Mouse (Mus musculus): Measurements from ENCODE around the gene Zfp184. TPM values are rescaled to one million over a fixed set of nuclear protein-coding genes. Genes with fewer than 3 reads are reported as not detected.

Zfp184 gene
- polyA plus RNA-seq, 1 experiment: 0.95 TPM

DNA sequence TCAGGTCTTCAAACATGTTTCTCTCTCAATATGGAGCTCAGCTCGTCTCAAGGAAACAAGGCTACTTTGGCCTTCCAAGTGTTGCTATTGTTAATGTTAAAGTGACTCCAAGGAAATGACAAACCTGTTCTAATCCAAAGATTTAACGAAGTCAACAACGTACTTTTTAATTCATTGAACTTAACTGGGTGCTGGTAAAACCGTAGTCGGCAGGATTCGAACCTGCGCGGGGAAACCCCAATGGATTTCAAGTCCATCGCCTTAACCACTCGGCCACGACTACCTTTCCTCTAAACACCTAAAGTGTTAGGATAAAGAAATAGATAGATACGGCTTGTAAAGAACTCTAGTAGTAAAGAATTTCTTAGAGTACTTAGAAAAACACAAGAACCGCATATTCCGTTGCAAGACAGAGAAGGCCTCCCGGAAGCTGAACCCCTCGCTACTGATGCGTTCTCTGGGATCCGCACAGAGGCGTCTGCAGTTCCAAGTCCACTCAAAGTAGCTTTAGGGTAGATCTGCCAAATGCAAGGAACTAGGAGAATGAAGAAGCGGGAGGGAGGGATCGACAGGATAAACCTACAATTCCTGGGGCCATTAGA, 20.1 kb upstream of the Zfp184 start:
- H3K27ac ChIP-seq (ENCODE audit: insufficient read depth, low read length): no peak overlapping the region
- no peaks in the 10 kb centered on the region for H3K4me1 ChIP-seq (ENCODE audit: control insufficient read depth, insufficient read depth, low read length)
- no peak for TF ChIP-seq POLR2A (IDR thresholded peaks at IDR 0.05; ENCODE audit: borderline replicate concordance, insufficient read depth, low read length)
- no peak for TF ChIP-seq CTCF (IDR thresholded peaks at IDR 0.05; ENCODE audit: borderline replicate concordance, insufficient read depth, low read depth, low read length)
- H3K4me3 ChIP-seq (replicated peaks; ENCODE audit: insufficient read depth, low read depth, low read length): no peak overlapping the region
- peaks cover 1% of the 10 kb centered on the region; the same call in 1 of the 2 replicates for H3K27me3 ChIP-seq (ENCODE audit: control insufficient read depth, insufficient read depth, low read length)
- DNase-seq: no peak
- WGBS: 39% methylated on average over 21 of the region's 21 CpGs

DNA sequence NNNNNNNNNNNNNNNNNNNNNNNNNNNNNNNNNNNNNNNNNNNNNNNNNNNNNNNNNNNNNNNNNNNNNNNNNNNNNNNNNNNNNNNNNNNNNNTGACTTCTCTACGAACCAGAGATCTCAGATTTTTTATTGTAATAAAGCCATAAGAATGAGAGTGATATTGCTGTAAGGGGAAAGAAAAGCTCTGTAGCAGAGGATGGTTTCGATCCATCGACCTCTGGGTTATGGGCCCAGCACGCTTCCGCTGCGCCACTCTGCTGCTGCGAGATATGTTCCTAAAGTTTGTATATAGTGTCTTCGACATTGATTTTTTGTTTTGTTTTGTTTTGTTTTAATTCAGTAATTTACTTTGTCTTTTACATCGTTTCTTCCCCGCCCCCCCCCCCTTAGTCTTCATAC, 13.9 kb upstream of the Zfp184 start:
- H3K4me1 ChIP-seq (ENCODE audit: control insufficient read depth, insufficient read depth, low read length): no peaks in the 10 kb centered on the region; the same call in 1 of the 2 replicates
- TF ChIP-seq CTCF (IDR thresholded peaks at IDR 0.05; ENCODE audit: borderline replicate concordance, insufficient read depth, low read depth, low read length) (no peak), POLR2A (IDR thresholded peaks at IDR 0.05; ENCODE audit: borderline replicate concordance, insufficient read depth, low read length) (no peak)
- H3K27ac ChIP-seq (ENCODE audit: insufficient read depth, low read length): no peak overlapping the region
- WGBS: 43% methylated on average over 10 of the region's 10 CpGs
- H3K4me3 ChIP-seq (replicated peaks; ENCODE audit: insufficient read depth, low read depth, low read length): no peak overlapping the region
- no peak for DNase-seq
- no peaks in the 10 kb centered on the region; the same call in 1 of the 2 replicates for H3K27me3 ChIP-seq (ENCODE audit: control insufficient read depth, insufficient read depth, low read length)

GRCm38 (mm10) chr13:21931740-21932139, 13.2 kb upstream of the Zfp184 start:
- TF ChIP-seq POLR2A (IDR thresholded peaks at IDR 0.05; ENCODE audit: borderline replicate concordance, insufficient read depth, low read length): no peak
- no peak for TF ChIP-seq CTCF (IDR thresholded peaks at IDR 0.05; ENCODE audit: borderline replicate concordance, insufficient read depth, low read depth, low read length)
- Histone ChIP-seq H3K27me3 (ENCODE audit: control insufficient read depth, insufficient read depth, low read length) (no peaks in the 10 kb centered on the region; the same call in 1 of the 2 replicates), H3K4me1 (ENCODE audit: control insufficient read depth, insufficient read depth, low read length) (no peaks in the 10 kb centered on the region; the same call in 1 of the 2 replicates), H3K27ac (ENCODE audit: insufficient read depth, low read length) (no peak overlapping the region), H3K4me3 (replicated peaks; ENCODE audit: insufficient read depth, low read depth, low read length) (no peak overlapping the region)
- no peak for DNase-seq
- WGBS: 80% methylated on average over 6 of the region's 6 CpGs

DNA sequence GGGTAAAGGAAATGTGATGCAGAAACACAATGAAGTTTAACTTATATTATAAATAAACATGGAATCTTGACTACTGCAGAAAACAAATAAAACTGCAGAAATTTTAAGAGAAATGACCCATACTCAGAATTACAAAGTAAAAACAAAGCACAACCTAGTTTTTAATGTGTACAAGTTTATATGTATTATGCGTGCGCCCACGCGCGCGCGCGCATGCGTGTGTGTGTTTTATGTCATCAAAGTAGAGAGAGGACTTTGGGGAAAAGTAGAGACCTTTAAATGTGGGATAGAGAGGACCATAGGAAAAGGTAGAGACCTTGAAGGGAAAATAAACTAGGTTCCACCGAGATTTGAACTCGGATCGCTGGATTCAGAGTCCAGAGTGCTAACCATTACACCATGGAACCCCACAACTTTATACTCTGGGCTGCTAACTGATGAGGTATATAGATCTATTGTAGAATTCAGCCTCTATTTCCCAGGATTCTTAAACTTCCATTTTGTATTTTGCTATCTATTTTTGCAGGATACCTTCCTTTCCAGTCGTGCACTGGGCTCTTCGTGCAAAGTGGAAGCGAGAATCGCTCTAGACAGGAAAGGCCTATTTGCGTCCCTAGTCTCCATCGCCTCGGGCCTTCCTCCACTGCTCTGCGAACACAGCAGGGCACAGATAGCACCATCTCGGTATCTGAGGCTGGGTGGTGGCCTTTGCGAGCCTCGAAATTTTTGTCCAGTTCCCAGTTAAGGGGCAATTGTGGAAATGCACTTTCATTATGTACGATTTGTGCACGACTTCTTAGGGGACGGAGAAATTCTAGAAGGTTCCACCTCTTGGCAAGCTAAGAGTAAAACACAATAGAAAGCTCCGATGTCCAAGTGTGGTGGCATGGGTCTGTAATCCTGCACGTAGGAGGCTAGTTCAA, 11.0 kb upstream of the Zfp184 start:
- H3K4me3 ChIP-seq (replicated peaks; ENCODE audit: insufficient read depth, low read depth, low read length): no peak overlapping the region
- WGBS: 34% methylated on average over 28 of the region's 28 CpGs
- TF ChIP-seq POLR2A (IDR thresholded peaks at IDR 0.05; ENCODE audit: borderline replicate concordance, insufficient read depth, low read length): no peak
- TF ChIP-seq CTCF (IDR thresholded peaks at IDR 0.05; ENCODE audit: borderline replicate concordance, insufficient read depth, low read depth, low read length): no peak
- H3K4me1 ChIP-seq (ENCODE audit: control insufficient read depth, insufficient read depth, low read length): no peaks in the 10 kb centered on the region; the same call in 1 of the 2 replicates
- H3K27me3 ChIP-seq (ENCODE audit: control insufficient read depth, insufficient read depth, low read length): no peaks in the 10 kb centered on the region; the same call in 1 of the 2 replicates
- DNase-seq: no peak
- no peak overlapping the region for H3K27ac ChIP-seq (ENCODE audit: insufficient read depth, low read length)

DNA sequence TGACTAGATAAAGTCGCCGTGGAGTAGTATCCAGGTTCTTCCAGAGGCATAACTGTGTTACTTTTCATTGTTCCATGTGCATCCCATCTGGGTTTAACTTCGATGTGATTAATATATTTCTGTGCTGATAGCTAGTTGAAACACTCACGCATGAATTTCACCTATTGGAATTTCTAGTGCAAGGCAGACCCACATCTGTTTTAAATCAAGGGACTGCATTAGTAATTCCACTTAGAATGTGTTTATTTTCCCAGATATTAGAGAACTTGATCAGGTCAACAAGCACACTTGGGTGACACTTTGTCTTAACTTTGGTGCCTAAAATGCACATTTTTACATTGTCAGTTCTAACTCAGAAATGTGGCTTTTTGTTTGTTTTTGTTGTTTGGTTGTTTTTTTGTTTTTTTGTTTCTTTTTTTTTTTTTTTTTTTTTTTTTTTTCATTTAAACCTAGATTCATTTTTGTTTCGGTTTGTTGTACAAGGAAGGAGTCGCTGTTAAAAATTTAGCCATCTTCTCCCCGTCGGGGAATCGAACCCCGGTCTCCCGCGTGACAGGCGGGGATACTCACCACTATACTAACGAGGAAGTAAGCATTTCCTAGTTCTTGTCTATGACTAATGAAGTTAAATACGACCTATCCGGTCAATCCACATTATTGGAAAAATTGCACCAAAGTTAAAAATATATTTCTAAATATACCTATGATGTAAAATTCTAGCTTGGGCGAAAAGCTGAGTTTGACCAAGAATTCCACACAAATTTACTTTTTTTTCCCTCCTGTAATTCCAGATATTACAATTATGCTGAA, 9.7 kb upstream of the Zfp184 start:
- no peaks in the 10 kb centered on the region for H3K27me3 ChIP-seq (ENCODE audit: control insufficient read depth, insufficient read depth, low read length)
- no peaks in the 10 kb centered on the region; the same call in 1 of the 2 replicates for H3K4me1 ChIP-seq (ENCODE audit: control insufficient read depth, insufficient read depth, low read length)
- H3K27ac ChIP-seq (ENCODE audit: insufficient read depth, low read length): no peak overlapping the region
- WGBS: 26% methylated on average over 17 of the region's 17 CpGs
- H3K4me3 ChIP-seq (replicated peaks; ENCODE audit: insufficient read depth, low read depth, low read length): no peak overlapping the region
- peak; percentile 42 to 43 for DNase-seq
- no peak for TF ChIP-seq CTCF (IDR thresholded peaks at IDR 0.05; ENCODE audit: borderline replicate concordance, insufficient read depth, low read depth, low read length)
- TF ChIP-seq POLR2A (IDR thresholded peaks at IDR 0.05; ENCODE audit: borderline replicate concordance, insufficient read depth, low read length): no peak

GRCm38 (mm10) chr13:21935833-21936232, 9.1 kb upstream of the Zfp184 start:
- WGBS: 27% methylated on average over 7 of the region's 7 CpGs
- H3K4me1 ChIP-seq (ENCODE audit: control insufficient read depth, insufficient read depth, low read length): no peaks in the 10 kb centered on the region; the same call in 1 of the 2 replicates
- DNase-seq: no peak
- H3K27me3 ChIP-seq (ENCODE audit: control insufficient read depth, insufficient read depth, low read length): no peaks in the 10 kb centered on the region
- TF ChIP-seq CTCF (IDR thresholded peaks at IDR 0.05; ENCODE audit: borderline replicate concordance, insufficient read depth, low read depth, low read length): no peak
- TF ChIP-seq POLR2A (IDR thresholded peaks at IDR 0.05; ENCODE audit: borderline replicate concordance, insufficient read depth, low read length): no peak
- H3K27ac ChIP-seq (ENCODE audit: insufficient read depth, low read length): no peak overlapping the region
- H3K4me3 ChIP-seq (replicated peaks; ENCODE audit: insufficient read depth, low read depth, low read length): no peak overlapping the region

- 21% methylated on average over 17 of the region's 17 CpGs for WGBS
- Histone ChIP-seq H3K4me1 (ENCODE audit: control insufficient read depth, insufficient read depth, low read length) (no peaks in the 10 kb centered on the region; the same call in 1 of the 2 replicates), H3K27me3 (ENCODE audit: control insufficient read depth, insufficient read depth, low read length) (no peaks in the 10 kb centered on the region), H3K27ac (ENCODE audit: insufficient read depth, low read length) (no peak overlapping the region), H3K4me3 (replicated peaks; ENCODE audit: insufficient read depth, low read depth, low read length) (no peak overlapping the region)
- no peak for TF ChIP-seq CTCF (IDR thresholded peaks at IDR 0.05; ENCODE audit: borderline replicate concordance, insufficient read depth, low read depth, low read length)
- no peak for TF ChIP-seq POLR2A (IDR thresholded peaks at IDR 0.05; ENCODE audit: borderline replicate concordance, insufficient read depth, low read length)
- DNase-seq: peak in 1 of 2 experiments; percentile 16
Observed at GRCm38 (mm10) chr13:21936968-21937367, 7.9 kb upstream of the Zfp184 start.

Measured in cerebellum, adult 2 months (tissue).